Mouse (Mus musculus) stomach, embryonic 14.5 days (tissue): ENCODE data around the gene Sf3b2. TPM values are rescaled to one million over a fixed set of nuclear protein-coding genes. Genes with fewer than 3 reads are reported as not detected.

Experiments used
- ATAC-seq: fragments of 200-750 bp; cut with Nextera tagmentation; 2 replicates; pipeline ENCODE4 v1.8.0; 2017; ENCODE audit warnings: low read depth, moderate TSS enrichment; ENCODE audit not compliant: insufficient number of reproducible peaks, insufficient read depth, low FRiP score
- H3K27ac ChIP-seq: fragments of 300-500 bp; sonication (generic); 2 replicates; pipeline ENCODE4 v1.5.1; 2014; ENCODE audit warnings: mild to moderate bottlenecking, low read length, moderate library complexity, mixed read lengths
- H3K27me3 ChIP-seq: fragments of 300-500 bp; sonication (generic); 2 replicates; pipeline ENCODE4 v1.6.1; 2014; ENCODE audit warnings: low read length, control low read depth, mixed read lengths; ENCODE audit not compliant: control insufficient read depth, insufficient read depth
- H3K36me3 ChIP-seq: fragments of 300-500 bp; sonication (generic); 2 replicates; pipeline ENCODE4 v1.6.1; 2014; ENCODE audit warnings: mild to moderate bottlenecking, control low read depth, low read length, moderate library complexity, mixed read lengths; ENCODE audit not compliant: control insufficient read depth, insufficient read depth
- H3K4me1 ChIP-seq: fragments of 300-500 bp; sonication (generic); 2 replicates; pipeline ENCODE4 v1.6.1; 2014; ENCODE audit warnings: low read length, control low read depth, mixed read lengths; ENCODE audit not compliant: control insufficient read depth, insufficient read depth
- H3K4me2 ChIP-seq: fragments of 300-500 bp; sonication (generic); replicated peaks from 2 replicates; pipeline ENCODE4 v1.6.1; 2014; ENCODE audit warnings: low read depth, low read length, control low read depth
- H3K4me3 ChIP-seq: fragments of 300-500 bp; sonication (generic); 2 replicates; pipeline ENCODE4 v1.5.1; 2014; ENCODE audit warnings: low read depth, low read length, control low read depth
- H3K9ac ChIP-seq: fragments of 300-500 bp; sonication (generic); replicated peaks from 2 replicates; pipeline ENCODE4 v1.6.1; 2014; ENCODE audit warnings: low read depth, mild to moderate bottlenecking, control low read depth, low read length, moderate library complexity, mixed read lengths
- H3K9me3 ChIP-seq: fragments of 300-500 bp; sonication (generic); 2 replicates; pipeline ENCODE4 v1.6.1; 2016; ENCODE audit warnings: low read depth, low read length, control low read depth; ENCODE audit not compliant: control insufficient read depth
- WGBS: fragments of 180-500 bp; shearing (Covaris S2); extraction: QIAGEN DNeasy Blood & Tissue Kit; methylation state at CpG from one replicate; pipeline ENCODE4 v1.1.7; 2014; 5-methylcytosine and 5-hydroxymethylcytosine counted together
- polyA plus RNA-seq: library from polyadenylated mRNA; unstranded; fragments of >200 nt; fragmentation: Nextera tagmentation; extraction: Ambion mirVana; gene quantifications from 2 replicates; pipeline ENCODE4 v1.2.1, GENCODE M21; 2014

Gene Sf3b2
- polyA plus RNA-seq, 1 experiment from 2014 or later: 343 TPM

GRCm38 (mm10) chr19:5309025-5309424, 13.8 kb upstream of the Sf3b2 start:
- ATAC-seq: no peak
- WGBS: 82% methylated on average over 7 of the region's 7 CpGs

GRCm38 (mm10) chr19:5306968-5307734, 11.9 kb upstream of the Sf3b2 start:
- Histone ChIP-seq H3K4me1 (0 out of 2 replicates have a peak, but pooled peaks cover 3% of the 10 kb centered on the region), H3K4me2 (peak overlapping the region; percentile 37), H3K9ac (no peak overlapping the region), H3K27ac (no peak overlapping the region), H3K4me3 (peak overlapping the region; percentile 22), H3K9me3 (no peaks in the 10 kb centered on the region; the same call in 1 of the 2 replicates), H3K27me3 (no peaks in the 10 kb centered on the region), H3K36me3 (no peaks in the 10 kb centered on the region)
- 42% methylated on average over 98 of the region's 98 CpGs for whole genome bisulfite sequencing
- 0 out of 2 replicates have a peak, but pooled peaks have one; percentile 40 for ATAC-seq

More at GRCm38 (mm10) chr19:5309025-5309424, 13.8 kb upstream of the Sf3b2 start:
- Histone ChIP-seq H3K4me1 (0 out of 2 replicates have a peak, but pooled peaks cover 3% of the 10 kb centered on the region), H3K36me3 (no peaks in the 10 kb centered on the region), H3K4me2 (no peak overlapping the region), H3K27ac (no peak overlapping the region), H3K27me3 (no peaks in the 10 kb centered on the region), H3K9ac (no peak overlapping the region), H3K4me3 (no peak overlapping the region), H3K9me3 (no peaks in the 10 kb centered on the region; the same call in 1 of the 2 replicates)

- no peak for ATAC-seq
- no peak overlapping the region for H3K4me3 ChIP-seq
- no peak overlapping the region for H3K4me2 ChIP-seq
- H3K27me3 ChIP-seq: no peaks in the 10 kb centered on the region
- H3K4me1 ChIP-seq: 0 out of 2 replicates have a peak, but pooled peaks cover 3% of the 10 kb centered on the region
- no peaks in the 10 kb centered on the region for H3K36me3 ChIP-seq
- no peak overlapping the region for H3K27ac ChIP-seq
- WGBS: 88% methylated on average over 6 of the region's 6 CpGs
- no peak overlapping the region for H3K9ac ChIP-seq
- H3K9me3 ChIP-seq: no peaks in the 10 kb centered on the region; the same call in 1 of the 2 replicates
Measured at GRCm38 (mm10) chr19:5306279-5306678, 11.0 kb upstream of the Sf3b2 start.

- no peak overlapping the region for H3K4me2 ChIP-seq
- H3K4me1 ChIP-seq: peaks cover 12% of the 10 kb centered on the region; the same call in 1 of the 2 replicates
- H3K9ac ChIP-seq: no peak overlapping the region
- no peaks in the 10 kb centered on the region for H3K36me3 ChIP-seq
- ATAC-seq: no peak
- no peak overlapping the region for H3K27ac ChIP-seq
- no peaks in the 10 kb centered on the region for H3K27me3 ChIP-seq
- H3K9me3 ChIP-seq: no peaks in the 10 kb centered on the region; the same call in 1 of the 2 replicates
- 20% methylated on average over 4 of the region's 4 CpGs for WGBS
- no peak overlapping the region for H3K4me3 ChIP-seq
Measured at GRCm38 (mm10) chr19:5302455-5302854, 7.2 kb upstream of the Sf3b2 start.

- H3K4me1 ChIP-seq: peaks cover 15% of the 10 kb centered on the region; the same call in 1 of the 2 replicates
- no peak for ATAC-seq
Measured at GRCm38 (mm10) chr19:5300588-5300987, 5.3 kb upstream of the Sf3b2 start.

GRCm38 (mm10) chr19:5297903-5298800, 2.9 kb upstream of the Sf3b2 start, which contains the start of gene Gal3st3:
Gene Gal3st3, plus strand, starts transcription at chr19:5298331.
- peak within 1 kb of the TSS; percentile 23; the same call in 1 of the 2 replicates for H3K9ac ChIP-seq
- 5% methylated on average over 31 of the region's 32 CpGs for whole genome bisulfite sequencing
- peak within 1 kb of the TSS; percentile 56 for H3K4me2 ChIP-seq
- H3K4me3 ChIP-seq: peak within 1 kb of the TSS; percentile 28
- no peaks in the 10 kb centered on the region for H3K27me3 ChIP-seq
- no peaks in the 10 kb centered on the region for H3K9me3 ChIP-seq
- H3K27ac ChIP-seq: peak within 1 kb of the TSS; percentile 6; the same call in 1 of the 2 replicates
- no peak for ATAC-seq
- H3K4me1 ChIP-seq: peaks cover 23% of the 10 kb centered on the region; the same call in 1 of the 2 replicates
- peaks cover 5% of the 10 kb centered on the region; the same call in 1 of the 2 replicates for H3K36me3 ChIP-seq

More at GRCm38 (mm10) chr19:5300588-5300987, 5.3 kb upstream of the Sf3b2 start:
- Histone ChIP-seq H3K9ac (no peak overlapping the region), H3K27ac (no peak overlapping the region), H3K9me3 (no peaks in the 10 kb centered on the region), H3K27me3 (no peaks in the 10 kb centered on the region), H3K36me3 (no peaks in the 10 kb centered on the region), H3K4me2 (no peak overlapping the region), H3K4me3 (no peak overlapping the region)
- WGBS: 80% methylated on average over 6 of the region's 6 CpGs

GRCm38 (mm10) chr19:5296630-5297029, 1.4 kb upstream of the Sf3b2 start:
- no peaks in the 10 kb centered on the region for H3K27me3 ChIP-seq
- H3K9ac ChIP-seq: no peak overlapping the region
- no peak overlapping the region for H3K27ac ChIP-seq
- H3K36me3 ChIP-seq: peaks cover 18% of the 10 kb centered on the region; the same call in 1 of the 2 replicates
- WGBS: 20% methylated on average over 5 of the region's 5 CpGs
- H3K4me3 ChIP-seq: no peak overlapping the region
- H3K4me2 ChIP-seq: no peak overlapping the region; the same call in 1 of the 2 replicates
- ATAC-seq: no peak
- peaks cover 23% of the 10 kb centered on the region; the same call in 1 of the 2 replicates for H3K4me1 ChIP-seq
- H3K9me3 ChIP-seq: no peaks in the 10 kb centered on the region

GRCm38 (mm10) chr19:5295736-5296075, 451 bp upstream of the Sf3b2 start:
- peak overlapping the region; percentile 71 for H3K4me2 ChIP-seq
- peak; percentile 39; the same call in 1 of the 2 replicates for ATAC-seq
- H3K4me1 ChIP-seq: peaks cover 23% of the 10 kb centered on the region; the same call in 1 of the 2 replicates
- peaks cover 26% of the 10 kb centered on the region for H3K36me3 ChIP-seq
- peak overlapping the region; percentile 52; the same call in 1 of the 2 replicates for H3K9ac ChIP-seq
- no peaks in the 10 kb centered on the region for H3K9me3 ChIP-seq
- WGBS: 5% methylated on average over 13 of the region's 13 CpGs
- H3K27me3 ChIP-seq: no peaks in the 10 kb centered on the region
- peak overlapping the region; percentile 78 for H3K4me3 ChIP-seq
- H3K27ac ChIP-seq: peak overlapping the region; percentile 91
